Mouse (Mus musculus) megakaryocyte-erythroid progenitor cell, adult 5-6 weeks (primary cell): Measurements from ENCODE around the gene Actl7a. TPM values are rescaled to one million over a fixed set of nuclear protein-coding genes. Genes with fewer than 3 reads are reported as not detected.

Source experiments
- ATAC-seq: replicated peaks from 2 replicates; pipeline ENCODE4 v1.8.0; 2016; ENCODE audit warnings: mild to moderate bottlenecking, inconsistent platforms; ENCODE audit not compliant: severe bottlenecking, poor library complexity, low FRiP score, low TSS enrichment
- total RNA-seq, 2 experiments: library from RNA; stranded (forward) in 1 of 2; stranded (reverse) in 1 of 2; fragments of 200-1000, 215-1000 nt in 1 of 2; fragments of >200 nt in 1 of 2; fragmentation: Nextera tagmentation in 1 of 2; gene quantifications; 2 replicates each; pipeline ENCODE4 v1.2.3; 2014 to 2017

Gene Actl7a
- total RNA-seq (2014; fragmentation: Nextera tagmentation) (not detected in 2 replicates), total RNA-seq (2017) (not detected in 2 replicates)

- ATAC-seq, result no peak
Measured at GRCm38 (mm10) chr4:56743363-56744195, at the start of gene Actl7a. TSS of gene Actl7a (plus strand) at chr4:56743413.

GRCm38 (mm10) chr4:56696401-56696800, 46.8 kb upstream of the Actl7a start:
- ATAC-seq, result no peak

- no peak for ATAC-seq
Measured at GRCm38 (mm10) chr4:56698671-56699070, 44.5 kb upstream of the Actl7a start.

GRCm38 (mm10) chr4:56702234-56702633, 41.0 kb upstream of the Actl7a start:
- no peak for ATAC-seq

- no peak for ATAC-seq
Measured at GRCm38 (mm10) chr4:56713155-56713554, 30.1 kb upstream of the Actl7a start.

DNA sequence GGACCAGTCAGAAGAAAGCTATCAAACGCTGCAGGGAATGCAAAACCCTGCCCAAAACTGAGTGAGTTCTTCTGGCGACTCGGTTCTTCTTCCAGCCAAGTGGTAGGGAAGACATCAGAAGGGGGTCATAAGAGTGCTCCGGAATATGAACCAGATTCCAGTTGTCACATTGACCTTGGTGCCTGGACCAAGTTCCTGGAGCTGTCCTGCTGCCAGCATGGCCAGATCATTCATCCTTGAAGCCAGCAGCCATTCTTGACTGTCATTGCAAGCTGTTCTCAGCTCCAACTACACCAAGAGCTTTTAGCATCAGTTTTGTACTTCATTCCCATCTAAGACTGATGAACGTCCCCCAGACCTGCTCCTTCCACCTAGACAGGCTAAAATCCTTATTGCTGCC, 26.4 kb upstream of the Actl7a start:
- no peak for ATAC-seq

DNA sequence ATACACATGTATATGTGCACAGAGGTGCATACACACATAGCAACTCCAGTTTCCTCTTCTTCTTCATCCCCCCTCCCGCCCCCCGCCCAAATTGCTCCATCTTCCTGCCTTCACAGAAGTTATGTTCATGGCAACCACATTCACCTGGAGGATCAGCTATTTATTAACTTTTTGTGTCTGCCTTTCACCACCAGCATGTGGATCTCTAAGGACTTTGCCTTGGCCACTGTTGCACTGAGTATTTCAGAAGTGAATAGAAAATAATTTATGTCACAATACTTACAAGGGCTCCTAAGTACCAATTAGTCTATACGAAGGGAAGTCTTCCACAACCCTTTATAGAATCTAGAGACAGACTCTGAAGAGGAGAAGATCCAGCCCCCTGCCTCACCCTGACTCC, 25.3 kb upstream of the Actl7a start:
- no peak for ATAC-seq

DNA sequence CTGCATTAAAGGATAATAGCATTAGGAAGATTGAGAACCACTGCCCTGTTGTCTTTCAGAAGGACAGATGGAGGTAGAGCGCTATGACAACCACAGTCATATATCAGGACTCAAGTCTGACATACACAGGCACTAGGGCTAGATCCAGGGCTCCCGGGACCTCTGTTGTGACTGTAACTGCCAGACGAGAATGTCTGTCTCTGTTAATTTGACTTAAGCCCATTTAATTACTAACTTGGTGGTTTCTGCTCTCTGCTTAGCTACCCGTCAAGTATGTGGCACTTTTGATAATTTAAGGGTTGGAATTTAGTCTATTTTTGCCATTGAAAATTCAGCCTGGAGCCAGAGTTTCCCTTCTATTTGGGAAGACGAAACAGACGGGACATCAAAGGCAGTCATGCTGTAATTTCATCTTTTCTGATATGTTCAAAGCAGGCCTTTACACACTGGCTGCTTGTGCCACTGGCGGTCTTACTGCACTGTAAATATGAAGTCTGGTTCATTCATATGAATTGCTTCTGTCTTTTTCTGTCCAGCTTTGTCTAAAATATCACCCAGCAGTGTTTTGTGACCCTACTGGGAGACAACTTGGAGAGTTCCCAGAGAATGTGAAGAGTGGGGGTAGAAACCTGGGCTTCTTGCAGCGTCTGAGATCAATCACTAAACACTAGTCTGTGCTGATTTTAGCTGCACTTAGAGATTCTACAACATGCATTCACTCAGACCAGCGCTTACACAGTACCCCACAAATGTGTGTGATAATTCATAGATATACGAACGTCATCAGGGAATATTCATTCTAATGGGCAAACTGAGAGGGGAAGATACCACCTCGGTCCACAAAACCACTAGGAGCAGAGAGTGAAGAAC, 24.4 kb upstream of the Actl7a start:
- no peak for ATAC-seq

DNA sequence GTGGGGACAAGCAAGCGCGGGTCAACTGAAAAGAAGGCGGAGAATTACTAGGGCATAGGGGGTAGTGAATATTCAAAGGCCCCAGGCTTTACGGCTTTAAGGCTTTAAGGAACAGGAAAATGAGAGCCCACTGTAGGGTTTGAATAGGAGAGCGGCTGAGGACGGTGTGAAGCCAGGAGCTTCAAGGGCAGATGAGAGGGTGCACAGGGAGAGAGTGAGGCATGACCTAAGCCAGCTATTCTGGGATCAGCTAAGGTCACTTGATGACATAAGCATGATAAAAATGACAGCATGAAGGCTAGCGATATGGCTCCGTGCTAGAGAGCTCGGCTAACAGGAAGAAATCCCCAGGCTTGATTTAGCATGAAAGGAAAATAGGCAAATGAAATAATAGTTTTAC, 23.8 kb upstream of the Actl7a start:
- ATAC-seq, result no peak

DNA sequence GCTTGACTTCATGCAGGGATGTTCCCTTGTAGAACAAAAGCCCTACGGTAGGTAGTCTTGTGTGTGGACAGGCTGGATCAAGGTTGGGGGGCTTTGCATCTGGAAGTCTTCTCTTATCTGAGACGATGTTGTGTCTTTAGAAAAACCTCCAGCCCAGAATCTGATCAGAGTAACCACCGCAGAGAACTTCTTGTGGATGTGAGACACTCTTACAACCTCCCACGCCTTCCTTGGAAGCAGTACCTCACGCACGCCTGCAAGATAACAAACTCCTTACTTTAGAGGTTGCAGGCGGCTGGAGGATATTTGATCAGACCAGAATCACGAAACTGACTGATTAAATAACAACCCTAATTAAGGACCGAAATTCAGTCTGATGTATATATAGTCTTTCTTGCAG, 22.8 kb upstream of the Actl7a start:
- ATAC-seq, result no peak

GRCm38 (mm10) chr4:56721469-56721868, 21.7 kb upstream of the Actl7a start:
- ATAC-seq, result peak; percentile 47; the same call in 1 of the 2 replicates

- ATAC-seq, result no peak
Measured at GRCm38 (mm10) chr4:56722346-56722745, 20.9 kb upstream of the Actl7a start.

DNA sequence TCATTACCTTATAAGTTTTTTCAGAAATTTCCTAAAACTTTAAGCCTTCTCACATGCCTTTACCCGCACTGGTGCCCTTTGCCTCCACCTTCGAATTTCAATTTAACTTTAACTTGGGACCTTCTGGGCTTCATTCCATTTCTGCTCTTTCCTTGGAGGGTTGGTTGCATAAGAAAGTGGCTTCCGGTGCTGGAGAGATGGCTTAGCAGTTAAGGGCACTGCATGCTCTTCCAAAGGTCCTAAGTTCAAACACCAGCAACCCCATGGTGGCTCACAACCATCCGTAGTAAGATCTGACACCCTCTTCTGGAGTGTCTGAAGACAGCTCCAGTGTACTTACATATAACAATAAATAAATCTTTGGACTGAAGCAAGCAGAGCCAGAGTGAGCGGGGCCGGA, 20.0 kb upstream of the Actl7a start:
- no peak for ATAC-seq

GRCm38 (mm10) chr4:56725839-56726238, 17.4 kb upstream of the Actl7a start:
- no peak for ATAC-seq

DNA sequence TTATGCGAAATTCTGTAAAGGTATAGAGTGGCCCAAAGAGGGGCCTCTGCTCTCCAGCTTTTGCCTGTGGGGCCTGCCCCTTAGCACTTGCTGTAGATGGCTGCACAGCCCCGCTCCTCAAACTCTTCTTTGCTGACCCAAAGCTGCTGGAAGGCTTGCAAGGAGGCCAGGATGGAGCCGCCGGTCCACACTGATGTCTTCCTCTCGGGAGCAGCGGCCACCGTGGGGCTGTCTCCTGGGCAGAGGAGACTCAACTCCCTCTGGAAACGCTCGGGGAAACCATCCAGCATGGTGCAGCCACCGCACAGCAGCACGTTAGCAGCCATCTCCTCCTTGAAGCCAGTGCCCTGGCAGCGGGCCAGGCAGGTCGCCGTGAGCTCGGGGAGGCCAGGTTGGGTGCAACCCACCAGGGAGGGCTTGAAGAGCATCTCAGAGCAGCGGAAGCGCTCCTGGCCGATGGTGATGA, 3.2 kb upstream of the Actl7a start, which contains the start of gene Gm26657:
Gene Gm26657 (plus strand): TSS at position 51 of the 466 bp plus-strand sequence.
- ATAC-seq, result no peak

GRCm38 (mm10) chr4:56740611-56741010, 2.6 kb upstream of the Actl7a start:
- ATAC-seq, result no peak

DNA sequence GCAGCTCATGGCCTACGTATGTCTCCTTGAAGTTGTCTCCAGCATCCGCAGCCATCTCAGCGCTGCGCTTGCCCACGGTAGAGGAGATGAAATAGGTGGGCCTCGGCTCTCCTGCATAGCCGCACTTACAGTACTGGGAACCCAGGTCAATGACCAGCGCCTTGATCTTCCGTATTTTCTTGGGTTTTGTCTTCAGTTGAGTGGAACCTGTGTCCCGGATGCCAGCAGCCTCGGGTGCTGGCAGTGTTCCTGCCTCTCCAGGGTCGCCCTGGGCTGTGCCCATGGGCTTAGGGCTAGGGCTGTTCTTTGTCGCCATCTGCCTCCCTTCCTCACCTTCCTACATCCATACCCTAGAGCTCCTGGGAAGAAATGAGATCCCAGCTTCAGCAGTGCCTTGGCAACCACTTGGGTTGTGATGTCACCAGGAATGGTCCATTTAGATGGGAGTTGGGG, 2.1 kb upstream of the Actl7a start, which contains the start of gene Actl7b:
Gene Actl7b (minus strand): TSS at position 403 of the 453 bp plus-strand sequence.
- no peak for ATAC-seq

DNA sequence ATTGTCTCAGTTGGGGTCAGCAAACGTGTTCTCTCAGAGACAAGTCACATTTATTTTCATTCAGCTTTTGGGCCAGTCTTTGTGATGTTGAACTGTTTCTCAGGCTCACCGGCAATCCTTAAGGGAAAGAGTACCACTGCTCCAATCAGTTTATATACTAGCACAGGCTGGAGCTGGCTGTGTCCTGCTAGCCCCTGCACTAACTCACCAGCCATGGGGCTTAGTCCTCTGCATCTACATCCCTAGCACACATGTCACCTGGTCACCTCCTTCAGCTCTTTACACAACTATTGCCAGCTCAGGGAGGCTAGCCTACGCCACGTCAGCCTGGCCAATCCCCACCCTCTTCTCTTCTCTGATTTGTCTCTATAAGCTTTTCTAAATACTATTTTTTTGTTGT, 515 bp upstream of the Actl7a start:
- ATAC-seq, result no peak

- ATAC-seq, result no peak
Measured at GRCm38 (mm10) chr4:56746345-56746744, 3.1 kb downstream of the Actl7a start.

GRCm38 (mm10) chr4:56747456-56747855, 4.2 kb downstream of the Actl7a start:
- ATAC-seq, result no peak
